Mouse (Mus musculus) lung, postnatal 0 days (tissue): ENCODE data around the gene Lclat1.
"Not testable (repeated sequence)": the region's sequence is repeated elsewhere in the genome, so short reads cannot be mapped to it uniquely, and the experiment has no call there.

Experiments used
- CTCF ChIP-seq: IDR thresholded peaks from 2 replicates; pipeline ENCODE4 v1.5.1; 2016; ENCODE audit warnings: antibody characterized with exemption, mild to moderate bottlenecking
- EP300 ChIP-seq: IDR thresholded peaks from 2 replicates; pipeline ENCODE4 v1.6.1; 2016; ENCODE audit warnings: antibody characterized with exemption, mild to moderate bottlenecking, control low read depth

DNA sequence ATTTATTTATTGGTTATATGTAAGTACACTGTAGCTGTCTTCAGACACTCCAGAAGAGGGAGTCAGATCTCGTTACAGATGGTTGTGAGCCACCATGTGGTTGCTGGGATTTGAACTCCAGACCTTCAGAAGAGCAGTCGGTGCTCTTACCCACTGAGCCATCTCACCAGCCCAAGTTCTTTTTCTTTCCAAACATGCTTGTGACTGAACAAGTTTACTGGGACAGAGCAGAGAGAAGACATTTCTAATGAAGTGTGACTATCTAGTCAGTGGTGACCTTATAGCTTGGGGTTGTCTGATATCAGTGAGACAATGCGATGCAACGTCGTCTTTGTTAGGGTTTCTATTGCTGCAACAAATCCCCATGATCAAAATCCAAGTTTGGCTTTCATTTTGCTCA lies 151.5 kb downstream of the Lclat1 start:
- TF ChIP-seq CTCF, EP300: not testable (repeated sequence)
